Mouse (Mus musculus) adrenal gland, postnatal 10 days (tissue): Measurements from ENCODE around the gene H2-T23. TPM values are rescaled to one million over a fixed set of nuclear protein-coding genes. Genes with fewer than 3 reads are reported as not detected.
"Not testable (repeated sequence)": the region's sequence is repeated elsewhere in the genome, so short reads cannot be mapped to it uniquely, and the experiment has no call there.

Experiments
- DNase-seq: peaks from one replicate; pipeline ENCODE4 v3.0.0; 2021; ENCODE audit warnings: mixed read lengths
- total RNA-seq, 2 experiments: library from RNA; stranded (reverse); gene quantifications; 2 replicates each; pipeline ENCODE4 v1.2.3; 2021

Gene H2-T23
- total RNA-seq, 2 experiments from 2014 or later: 55.7 to 82.7 TPM

GRCm38 (mm10) chr17:36023710-36024654 lies 8.7 kb downstream of the H2-T23 start:
- peak; percentile 36 for DNase-seq

- DNase-seq: no peak
Measured at GRCm38 (mm10) chr17:36022922-36023321, 9.7 kb downstream of the H2-T23 start.

GRCm38 (mm10) chr17:36022098-36022497 lies 10.6 kb downstream of the H2-T23 start:
- no peak for DNase-seq

GRCm38 (mm10) chr17:36021309-36021708 lies 11.3 kb downstream of the H2-T23 start:
- no peak for DNase-seq

- DNase-seq: peak; percentile 74
Measured at GRCm38 (mm10) chr17:36020191-36021073, 12.2 kb downstream of the H2-T23 start, which contains the start of gene H2-T24. Gene H2-T24 (minus strand): TSS chr17:36020560.

GRCm38 (mm10) chr17:36019519-36019918 lies 13.1 kb downstream of the H2-T23 start:
- no peak for DNase-seq

GRCm38 (mm10) chr17:36018979-36019378 lies 13.7 kb downstream of the H2-T23 start:
- DNase-seq: peak; percentile 15

- no peak for DNase-seq
Measured at GRCm38 (mm10) chr17:36017046-36017445, 15.6 kb downstream of the H2-T23 start.

GRCm38 (mm10) chr17:36014977-36015376 lies 17.7 kb downstream of the H2-T23 start:
- no peak for DNase-seq

GRCm38 (mm10) chr17:36004409-36004808 lies 28.2 kb downstream of the H2-T23 start:
- not testable (repeated sequence) for DNase-seq

GRCm38 (mm10) chr17:36003331-36003730 lies 29.3 kb downstream of the H2-T23 start:
- DNase-seq: no peak

- no peak for DNase-seq
Measured at GRCm38 (mm10) chr17:36001966-36002365, 30.7 kb downstream of the H2-T23 start.

- DNase-seq: no peak
Measured at GRCm38 (mm10) chr17:36001121-36001897, 31.3 kb downstream of the H2-T23 start.

- no peak for DNase-seq
Measured at GRCm38 (mm10) chr17:36000349-36000748, 32.3 kb downstream of the H2-T23 start.

GRCm38 (mm10) chr17:35999356-35999755 lies 33.3 kb downstream of the H2-T23 start:
- no peak for DNase-seq

GRCm38 (mm10) chr17:35998545-35999305 lies 33.9 kb downstream of the H2-T23 start:
- DNase-seq: no peak

GRCm38 (mm10) chr17:35997713-35998510 lies 34.7 kb downstream of the H2-T23 start:
- DNase-seq: no peak

- peak; percentile 98 for DNase-seq
Measured at GRCm38 (mm10) chr17:35996949-35997348, 35.7 kb downstream of the H2-T23 start.

GRCm38 (mm10) chr17:35994879-35995240 lies 37.8 kb downstream of the H2-T23 start:
- DNase-seq: no peak

- DNase-seq: peak; percentile 87
Measured at GRCm38 (mm10) chr17:35994175-35994878, 38.3 kb downstream of the H2-T23 start.
